Mouse (Mus musculus): ENCODE measurements around the gene Copz2. TPM values are rescaled to one million over a fixed set of nuclear protein-coding genes. Genes with fewer than 3 reads are reported as not detected.

Copz2 gene
- total and polyA plus RNA-seq, 2 experiments, result 20.7 to 43.5 TPM

DNA sequence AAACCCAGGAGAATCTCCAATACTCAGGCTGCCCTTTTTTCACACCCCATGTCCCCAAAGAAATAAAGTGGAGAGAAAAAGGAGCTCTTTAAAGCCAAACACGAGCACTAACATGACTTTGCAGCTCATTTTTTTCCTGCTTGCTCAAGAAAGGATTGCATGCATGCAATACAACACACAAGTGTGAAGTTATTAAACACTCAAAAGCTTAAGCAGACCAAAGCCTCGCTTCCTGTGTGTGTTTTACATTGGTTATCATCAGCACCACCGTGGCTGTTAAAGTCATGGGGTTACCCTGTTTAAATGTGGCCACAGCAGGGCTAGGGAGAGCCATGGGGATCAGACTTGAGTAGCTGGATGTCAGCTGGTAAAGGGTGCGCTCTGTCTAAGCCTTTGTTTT lies 27.4 kb downstream of the Copz2 start:
- Histone ChIP-seq H3K36me3 (ENCODE audit: control insufficient read depth, insufficient read depth, low read length) (no peaks in the 10 kb centered on the region), H3K27ac (replicated peaks; ENCODE audit: insufficient read depth, low read depth, low read length) (no peak overlapping the region), H3K9ac (ENCODE audit: low read depth, low read length) (no peak overlapping the region), H3K27me3 (ENCODE audit: control insufficient read depth, insufficient read depth, low read length) (peaks cover 2% of the 10 kb centered on the region; the same call in 1 of the 2 replicates), H3K79me2 (ENCODE audit: control insufficient read depth, insufficient read depth, low read length) (no peaks in the 10 kb centered on the region), H3K4me3 (ENCODE audit: insufficient read depth, low read depth, low read length) (no peak overlapping the region), H3K4me1 (ENCODE audit: control insufficient read depth, insufficient read depth, low read length) (no peaks in the 10 kb centered on the region)
- no peak for DNase-seq (ENCODE audit: extremely low read depth, low read depth, low spot score)
- TF ChIP-seq POLR2A (IDR thresholded peaks at IDR 0.05; ENCODE audit: extremely low read depth, insufficient read depth, low read length), result no peak
- TF ChIP-seq CTCF (IDR thresholded peaks at IDR 0.05; ENCODE audit: low read depth, low read length), result no peak
- 57% methylated on average over 4 of the region's 4 CpGs for WGBS

DNA sequence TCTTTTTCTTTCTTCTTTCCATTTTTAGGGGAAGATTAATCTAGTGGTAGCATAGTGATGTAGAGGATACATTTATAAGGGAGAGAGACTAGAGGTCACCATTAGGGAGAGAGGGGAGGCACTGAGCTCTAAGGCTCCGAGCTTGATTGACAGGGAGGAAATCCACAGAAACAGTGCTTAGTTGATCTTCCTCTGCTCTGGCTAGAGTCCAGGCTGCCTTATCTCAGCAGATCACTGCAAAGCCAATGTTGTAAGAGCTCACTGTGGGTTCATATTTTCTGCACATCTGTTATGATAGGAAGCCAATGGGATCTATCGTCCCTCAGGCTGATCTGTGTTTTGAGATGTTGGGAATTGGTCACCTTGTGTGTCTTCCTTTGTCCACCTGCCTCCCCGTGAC lies 29.0 kb downstream of the Copz2 start:
- Histone ChIP-seq H3K27me3 (ENCODE audit: control insufficient read depth, insufficient read depth, low read length) (peaks cover 2% of the 10 kb centered on the region; the same call in 1 of the 2 replicates), H3K4me1 (ENCODE audit: control insufficient read depth, insufficient read depth, low read length) (no peaks in the 10 kb centered on the region), H3K36me3 (ENCODE audit: control insufficient read depth, insufficient read depth, low read length) (no peaks in the 10 kb centered on the region), H3K4me3 (ENCODE audit: insufficient read depth, low read depth, low read length) (peak overlapping the region; percentile 30; the same call in 1 of the 2 replicates), H3K79me2 (ENCODE audit: control insufficient read depth, insufficient read depth, low read length) (no peaks in the 10 kb centered on the region), H3K27ac (replicated peaks; ENCODE audit: insufficient read depth, low read depth, low read length) (no peak overlapping the region; the same call in 1 of the 2 replicates), H3K9ac (ENCODE audit: low read depth, low read length) (no peak overlapping the region)
- 40% methylated on average over 3 of the region's 3 CpGs for WGBS
- no peak for TF ChIP-seq CTCF (IDR thresholded peaks at IDR 0.05; ENCODE audit: low read depth, low read length)
- no peak for TF ChIP-seq POLR2A (IDR thresholded peaks at IDR 0.05; ENCODE audit: extremely low read depth, insufficient read depth, low read length)
- DNase-seq (ENCODE audit: extremely low read depth, low read depth, low spot score), result no peak

DNA sequence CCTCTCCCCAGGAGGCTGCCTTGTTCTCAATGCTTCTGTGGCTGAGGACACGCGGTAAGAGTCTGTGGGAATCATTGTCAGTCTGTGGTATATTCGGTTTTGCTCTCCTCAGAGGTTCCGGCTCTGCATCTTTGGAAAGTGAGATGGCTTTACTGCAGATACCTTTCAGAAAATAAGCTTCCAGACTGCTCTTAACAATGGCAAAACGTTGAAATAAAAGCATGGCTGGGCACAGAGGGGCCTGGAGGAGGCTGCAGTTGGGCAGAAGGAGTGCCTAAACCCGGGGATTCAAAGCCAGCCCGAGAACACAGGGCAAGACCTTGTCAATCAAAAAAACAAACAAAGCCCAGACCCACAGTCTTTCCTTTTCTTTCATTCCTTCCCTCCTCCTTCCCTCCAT lies 29.7 kb downstream of the Copz2 start:
- Histone ChIP-seq H3K36me3 (ENCODE audit: control insufficient read depth, insufficient read depth, low read length) (no peaks in the 10 kb centered on the region), H3K4me1 (ENCODE audit: control insufficient read depth, insufficient read depth, low read length) (no peaks in the 10 kb centered on the region), H3K79me2 (ENCODE audit: control insufficient read depth, insufficient read depth, low read length) (no peaks in the 10 kb centered on the region), H3K27ac (replicated peaks; ENCODE audit: insufficient read depth, low read depth, low read length) (peak overlapping the region; percentile 37), H3K4me3 (ENCODE audit: insufficient read depth, low read depth, low read length) (peak overlapping the region; percentile 26; the same call in 1 of the 2 replicates), H3K27me3 (ENCODE audit: control insufficient read depth, insufficient read depth, low read length) (peaks cover 2% of the 10 kb centered on the region; the same call in 1 of the 2 replicates), H3K9ac (ENCODE audit: low read depth, low read length) (peak overlapping the region; percentile 21; the same call in 1 of the 2 replicates)
- WGBS, result 43% methylated on average over 7 of the region's 7 CpGs
- TF ChIP-seq POLR2A (IDR thresholded peaks at IDR 0.05; ENCODE audit: extremely low read depth, insufficient read depth, low read length) (no peak), CTCF (IDR thresholded peaks at IDR 0.05; ENCODE audit: low read depth, low read length) (no peak)
- no peak for DNase-seq (ENCODE audit: extremely low read depth, low read depth, low spot score)

DNA sequence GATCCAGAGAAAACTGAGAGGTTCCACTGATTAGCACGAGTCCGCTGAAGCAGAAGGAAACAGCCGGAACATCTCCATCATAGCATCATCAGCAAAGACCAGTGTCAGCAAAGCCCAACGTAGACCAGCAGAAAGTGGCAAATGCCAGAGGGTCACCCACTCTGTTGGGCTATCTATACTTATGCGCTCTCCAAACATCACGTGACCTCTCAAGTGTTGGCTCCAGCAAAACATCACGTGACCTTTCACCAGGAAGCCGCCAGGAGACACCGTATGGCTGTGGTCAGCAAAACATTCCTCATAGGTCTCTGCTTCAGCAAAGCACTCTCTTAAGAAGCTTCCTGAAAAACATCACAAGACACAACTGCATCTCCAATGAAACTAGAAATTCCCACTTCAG lies 30.6 kb downstream of the Copz2 start:
- Histone ChIP-seq H3K9ac (ENCODE audit: low read depth, low read length) (peak overlapping the region; percentile 30; the same call in 1 of the 2 replicates), H3K36me3 (ENCODE audit: control insufficient read depth, insufficient read depth, low read length) (no peaks in the 10 kb centered on the region), H3K4me3 (ENCODE audit: insufficient read depth, low read depth, low read length) (peak overlapping the region; percentile 39; the same call in 1 of the 2 replicates), H3K4me1 (ENCODE audit: control insufficient read depth, insufficient read depth, low read length) (no peaks in the 10 kb centered on the region), H3K79me2 (ENCODE audit: control insufficient read depth, insufficient read depth, low read length) (no peaks in the 10 kb centered on the region), H3K27ac (replicated peaks; ENCODE audit: insufficient read depth, low read depth, low read length) (peak overlapping the region; percentile 40; the same call in 1 of the 2 replicates), H3K27me3 (ENCODE audit: control insufficient read depth, insufficient read depth, low read length) (no peaks in the 10 kb centered on the region; the same call in 1 of the 2 replicates)
- no peak for TF ChIP-seq CTCF (IDR thresholded peaks at IDR 0.05; ENCODE audit: low read depth, low read length)
- no peak for TF ChIP-seq POLR2A (IDR thresholded peaks at IDR 0.05; ENCODE audit: extremely low read depth, insufficient read depth, low read length)
- 60% methylated on average over 9 of the region's 9 CpGs for WGBS
- DNase-seq (ENCODE audit: extremely low read depth, low read depth, low spot score), result peak; percentile 56

DNA sequence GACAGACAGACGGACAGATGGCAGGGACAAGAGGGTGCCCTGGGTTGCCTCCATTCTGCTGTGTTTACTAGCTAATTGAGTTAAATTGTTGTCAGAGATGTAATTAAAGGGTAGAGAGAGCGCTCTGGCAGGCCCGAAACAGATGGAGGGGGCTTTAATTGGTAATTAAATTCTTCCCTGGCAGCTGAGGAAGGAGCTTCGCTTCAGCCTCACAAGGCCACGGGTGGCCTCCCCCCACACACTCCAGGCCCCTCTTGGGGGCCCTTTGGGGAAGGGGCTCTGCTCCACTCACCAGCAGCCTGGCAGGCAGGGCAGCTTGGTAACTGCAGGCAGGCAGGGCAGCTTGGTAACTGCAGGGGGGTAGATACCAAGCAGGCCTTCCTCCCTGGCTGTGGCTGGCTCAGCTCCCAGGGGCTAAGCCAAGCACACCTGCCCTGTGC lies 36.3 kb downstream of the Copz2 start:
- Histone ChIP-seq H3K4me1 (ENCODE audit: control insufficient read depth, insufficient read depth, low read length) (no peaks in the 10 kb centered on the region), H3K27me3 (ENCODE audit: control insufficient read depth, insufficient read depth, low read length) (no peaks in the 10 kb centered on the region), H3K9ac (ENCODE audit: low read depth, low read length) (no peak overlapping the region), H3K36me3 (ENCODE audit: control insufficient read depth, insufficient read depth, low read length) (no peaks in the 10 kb centered on the region), H3K79me2 (ENCODE audit: control insufficient read depth, insufficient read depth, low read length) (no peaks in the 10 kb centered on the region), H3K27ac (replicated peaks; ENCODE audit: insufficient read depth, low read depth, low read length) (no peak overlapping the region), H3K4me3 (ENCODE audit: insufficient read depth, low read depth, low read length) (no peak overlapping the region)
- no peak for DNase-seq (ENCODE audit: extremely low read depth, low read depth, low spot score)
- 86% methylated on average over 5 of the region's 5 CpGs for WGBS
- TF ChIP-seq POLR2A (IDR thresholded peaks at IDR 0.05; ENCODE audit: extremely low read depth, insufficient read depth, low read length), result no peak
- no peak for TF ChIP-seq CTCF (IDR thresholded peaks at IDR 0.05; ENCODE audit: low read depth, low read length)

DNA sequence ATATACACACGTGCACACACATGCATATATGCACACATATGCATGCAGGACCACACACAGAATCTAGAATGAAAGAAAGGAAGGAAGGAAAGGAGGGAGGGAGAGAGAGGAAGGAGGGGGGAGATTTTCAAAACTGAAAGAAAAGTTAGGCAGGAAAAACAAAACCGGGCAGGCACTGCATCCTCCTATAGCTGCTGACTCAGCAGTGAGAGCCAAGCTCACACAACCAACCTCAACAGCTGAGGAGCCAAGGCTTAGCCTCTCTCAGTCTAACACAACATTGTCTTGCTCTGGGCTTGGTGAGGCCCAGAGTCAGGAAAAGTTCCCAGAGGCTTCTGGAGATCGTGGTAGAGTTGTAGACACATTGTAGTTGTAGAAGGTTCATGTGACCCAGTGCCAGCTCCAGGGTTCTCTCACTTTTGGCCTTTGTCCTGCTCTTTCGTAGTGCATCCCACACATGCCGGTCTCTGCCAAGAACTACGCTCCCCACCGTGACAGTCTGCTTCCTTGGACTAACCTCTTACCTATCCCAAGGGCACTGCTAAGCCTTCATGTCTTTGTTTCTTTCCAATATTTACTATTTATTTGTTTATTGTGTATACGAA lies 37.4 kb downstream of the Copz2 start:
- DNase-seq (ENCODE audit: extremely low read depth, low read depth, low spot score), result no peak

More for the DNA sequence above, 37.4 kb downstream of the Copz2 start:
- TF ChIP-seq POLR2A (IDR thresholded peaks at IDR 0.05; ENCODE audit: extremely low read depth, insufficient read depth, low read length) (no peak), CTCF (IDR thresholded peaks at IDR 0.05; ENCODE audit: low read depth, low read length) (no peak)
- Histone ChIP-seq H3K36me3 (ENCODE audit: control insufficient read depth, insufficient read depth, low read length) (no peaks in the 10 kb centered on the region), H3K27ac (replicated peaks; ENCODE audit: insufficient read depth, low read depth, low read length) (no peak overlapping the region), H3K27me3 (ENCODE audit: control insufficient read depth, insufficient read depth, low read length) (no peaks in the 10 kb centered on the region), H3K9ac (ENCODE audit: low read depth, low read length) (no peak overlapping the region), H3K79me2 (ENCODE audit: control insufficient read depth, insufficient read depth, low read length) (no peaks in the 10 kb centered on the region), H3K4me1 (ENCODE audit: control insufficient read depth, insufficient read depth, low read length) (no peaks in the 10 kb centered on the region), H3K4me3 (ENCODE audit: insufficient read depth, low read depth, low read length) (no peak overlapping the region)
- WGBS, result 33% methylated on average over 8 of the region's 8 CpGs
